Mouse (Mus musculus): ENCODE results near the gene Thap12. TPM values are rescaled to one million over a fixed set of nuclear protein-coding genes. Genes with fewer than 3 reads are reported as not detected.

Gene Thap12
- polyA plus RNA-seq, 1 experiment: 42.3 TPM

- TF ChIP-seq POLR2A (IDR thresholded peaks at IDR 0.05; ENCODE audit: borderline replicate concordance, extremely low read depth, insufficient read depth, insufficient read length, poor library complexity, severe bottlenecking) (no peak), CTCF (IDR thresholded peaks at IDR 0.05; ENCODE audit: borderline replicate concordance, extremely low read depth, insufficient read depth, insufficient read length) (no peak)
Observed at GRCm38 (mm10) chr7:98674344-98674743, 28.6 kb upstream of the Thap12 start.

GRCm38 (mm10) chr7:98677511-98677910 is 25.4 kb upstream of the Thap12 start:
- no peak for DNase-seq (ENCODE audit: low read depth)
- no peak for TF ChIP-seq CTCF (IDR thresholded peaks at IDR 0.05; ENCODE audit: borderline replicate concordance, extremely low read depth, insufficient read depth, insufficient read length)

More at GRCm38 (mm10) chr7:98674344-98674743, 28.6 kb upstream of the Thap12 start:
- no peak for DNase-seq (ENCODE audit: low read depth)

- DNase-seq (ENCODE audit: low read depth): no peak
Observed at GRCm38 (mm10) chr7:98678441-98678840, 24.5 kb upstream of the Thap12 start.

DNA sequence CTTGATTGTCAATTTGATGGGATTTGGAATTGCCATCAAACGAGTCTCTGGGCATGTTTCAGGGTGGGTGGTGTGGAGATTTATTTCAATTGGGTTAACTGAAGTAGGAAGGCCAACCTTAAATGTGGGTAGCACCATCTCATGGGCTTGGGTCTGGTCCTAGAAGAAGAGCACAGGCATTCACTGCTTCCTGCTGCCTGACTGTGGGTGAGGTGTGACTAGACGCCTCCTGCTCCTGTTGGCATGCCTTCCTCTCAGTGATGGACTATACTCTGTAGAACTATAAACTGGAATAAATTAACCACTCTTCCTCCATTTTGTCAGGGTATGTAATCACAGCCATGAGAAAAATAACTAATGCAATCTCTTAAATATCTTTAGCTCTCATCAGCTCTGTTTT is 22.2 kb upstream of the Thap12 start:
- TF ChIP-seq POLR2A (IDR thresholded peaks at IDR 0.05; ENCODE audit: borderline replicate concordance, extremely low read depth, insufficient read depth, insufficient read length, poor library complexity, severe bottlenecking) (no peak), CTCF (IDR thresholded peaks at IDR 0.05; ENCODE audit: borderline replicate concordance, extremely low read depth, insufficient read depth, insufficient read length) (no peak)
- DNase-seq (ENCODE audit: low read depth): no peak

More at GRCm38 (mm10) chr7:98678441-98678840, 24.5 kb upstream of the Thap12 start:
- no peak for TF ChIP-seq CTCF (IDR thresholded peaks at IDR 0.05; ENCODE audit: borderline replicate concordance, extremely low read depth, insufficient read depth, insufficient read length)
- TF ChIP-seq POLR2A (IDR thresholded peaks at IDR 0.05; ENCODE audit: borderline replicate concordance, extremely low read depth, insufficient read depth, insufficient read length, poor library complexity, severe bottlenecking): no peak

DNA sequence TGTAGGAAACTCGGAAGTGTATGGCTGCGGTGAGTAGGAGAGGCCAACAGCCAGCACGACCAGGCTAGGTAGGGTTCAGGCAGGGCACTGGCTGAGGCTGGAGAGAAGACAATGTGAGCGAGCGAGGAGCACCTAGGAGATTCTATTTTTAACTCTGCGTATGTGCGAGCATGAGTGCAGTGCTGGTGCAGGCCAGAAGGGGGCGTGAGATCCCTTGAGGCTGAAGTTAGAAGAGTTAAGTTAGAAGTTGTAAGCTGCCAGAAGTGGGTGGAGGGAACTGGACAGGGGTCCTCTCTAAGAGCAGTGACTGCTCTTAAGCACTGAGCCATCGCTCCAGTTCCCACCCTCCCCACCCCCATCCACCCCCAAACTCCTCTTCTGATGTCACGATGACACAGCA is 20.1 kb upstream of the Thap12 start:
- no peak for DNase-seq (ENCODE audit: low read depth)
- TF ChIP-seq POLR2A (IDR thresholded peaks at IDR 0.05; ENCODE audit: borderline replicate concordance, extremely low read depth, insufficient read depth, insufficient read length, poor library complexity, severe bottlenecking) (no peak), CTCF (IDR thresholded peaks at IDR 0.05; ENCODE audit: borderline replicate concordance, extremely low read depth, insufficient read depth, insufficient read length) (peak; percentile 18; the same call in 1 of the 2 replicates)

DNA sequence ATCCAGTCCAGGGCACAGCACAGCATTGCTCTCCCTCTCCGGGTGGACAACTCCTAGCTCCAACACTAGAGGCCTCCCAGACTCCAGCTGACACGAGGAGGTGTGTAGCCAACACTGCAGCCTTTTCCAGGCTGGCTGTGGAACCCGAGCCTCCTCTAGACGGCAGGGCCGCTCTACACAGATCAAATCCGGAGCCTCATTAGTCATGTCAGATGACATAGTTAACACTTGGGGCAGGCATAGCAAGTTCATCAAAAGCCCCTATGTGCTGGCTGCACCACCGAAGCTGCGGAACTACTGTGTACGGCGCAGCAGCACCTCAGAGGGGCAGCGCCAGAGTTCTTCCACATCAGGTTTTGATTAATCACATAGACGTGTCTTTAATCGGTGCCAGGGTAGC is 17.0 kb upstream of the Thap12 start:
- TF ChIP-seq CTCF (IDR thresholded peaks at IDR 0.05; ENCODE audit: borderline replicate concordance, extremely low read depth, insufficient read depth, insufficient read length) (peak; percentile 42; the same call in 1 of the 2 replicates), POLR2A (IDR thresholded peaks at IDR 0.05; ENCODE audit: borderline replicate concordance, extremely low read depth, insufficient read depth, insufficient read length, poor library complexity, severe bottlenecking) (no peak)
- peak; percentile 46 for DNase-seq (ENCODE audit: low read depth)

DNA sequence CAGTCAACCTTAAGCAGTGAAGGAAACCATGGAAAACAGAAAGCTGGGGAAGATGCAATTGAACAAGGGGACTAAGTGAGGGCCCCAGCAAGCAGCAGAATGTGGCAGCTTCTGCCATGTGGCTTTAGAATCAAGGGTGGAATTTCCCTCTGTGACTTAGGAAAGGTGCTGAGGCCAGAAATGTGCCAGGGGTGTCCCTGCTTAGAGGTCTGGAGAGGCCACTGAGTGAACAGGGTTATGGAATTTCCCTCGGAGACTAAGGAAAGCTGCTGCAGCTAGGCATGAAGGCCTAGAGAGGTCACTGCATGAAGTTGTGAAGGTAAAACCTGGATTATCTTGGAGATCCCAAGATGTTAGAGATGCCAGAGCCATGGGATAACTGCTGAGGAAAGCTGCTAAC is 12.8 kb upstream of the Thap12 start:
- TF ChIP-seq POLR2A (IDR thresholded peaks at IDR 0.05; ENCODE audit: borderline replicate concordance, extremely low read depth, insufficient read depth, insufficient read length, poor library complexity, severe bottlenecking): no peak
- no peak for TF ChIP-seq CTCF (IDR thresholded peaks at IDR 0.05; ENCODE audit: borderline replicate concordance, extremely low read depth, insufficient read depth, insufficient read length)

DNA sequence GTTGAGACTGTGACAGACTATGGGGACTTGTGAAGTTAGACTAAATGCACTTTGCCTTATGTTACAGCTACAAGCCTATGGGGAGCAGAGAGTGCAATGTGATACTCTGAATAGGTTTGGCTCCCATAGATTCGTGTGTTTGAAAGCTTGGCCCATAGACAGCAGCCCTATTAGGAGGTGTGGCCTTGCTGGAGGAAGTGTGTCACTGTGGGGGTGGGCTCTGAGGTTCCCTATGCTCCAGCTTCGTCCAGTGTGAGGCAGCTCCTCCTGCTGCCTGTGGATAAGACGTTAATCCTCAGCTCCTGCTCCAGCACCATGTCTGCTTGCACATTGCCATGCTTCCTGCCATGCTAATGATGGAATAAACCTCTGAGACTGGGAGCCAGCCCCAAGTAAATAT is 12.1 kb upstream of the Thap12 start:
- DNase-seq (ENCODE audit: low read depth): no peak
- TF ChIP-seq CTCF (IDR thresholded peaks at IDR 0.05; ENCODE audit: borderline replicate concordance, extremely low read depth, insufficient read depth, insufficient read length) (no peak), POLR2A (IDR thresholded peaks at IDR 0.05; ENCODE audit: borderline replicate concordance, extremely low read depth, insufficient read depth, insufficient read length, poor library complexity, severe bottlenecking) (no peak)

More for the DNA sequence above, 12.8 kb upstream of the Thap12 start:
- no peak for DNase-seq (ENCODE audit: low read depth)

DNA sequence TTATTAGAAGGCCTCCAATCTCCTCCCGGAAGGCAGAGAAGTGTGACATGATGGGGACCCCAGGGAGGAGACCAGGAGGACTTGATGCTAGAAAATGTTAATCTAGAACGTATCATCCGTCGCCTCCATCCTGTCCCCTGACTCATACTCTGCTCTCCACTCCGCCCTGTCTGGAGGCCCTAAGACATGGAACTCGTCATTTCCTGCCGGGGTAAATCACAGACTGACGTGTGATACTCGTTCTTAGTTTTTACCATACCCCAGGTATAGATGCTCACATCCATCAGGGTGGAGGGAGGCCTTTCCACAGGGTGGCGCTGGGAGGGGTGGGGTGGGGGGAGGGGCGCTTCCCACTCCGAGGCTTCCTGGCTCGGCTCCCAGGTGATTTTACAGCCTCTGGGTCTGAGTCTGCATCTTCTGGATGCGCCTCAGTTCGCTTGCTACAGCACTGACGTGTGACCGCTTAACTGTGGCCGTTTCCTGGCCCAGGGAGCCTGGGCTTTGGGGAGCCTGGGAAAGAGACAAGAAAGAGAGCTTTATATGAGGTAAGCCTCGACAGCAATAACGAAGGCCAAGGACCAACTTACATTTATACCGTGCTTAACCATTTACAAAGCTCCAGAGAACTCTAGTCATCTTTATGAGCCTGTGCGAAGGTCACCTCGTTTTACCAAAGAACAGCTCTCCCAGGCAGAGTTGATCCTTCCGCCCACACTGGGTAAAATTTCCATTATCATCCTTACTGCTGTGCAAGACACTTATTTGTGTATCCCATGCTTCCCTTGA is 9.9 kb upstream of the Thap12 start:
- no peak for DNase-seq (ENCODE audit: low read depth)
- TF ChIP-seq CTCF (IDR thresholded peaks at IDR 0.05; ENCODE audit: borderline replicate concordance, extremely low read depth, insufficient read depth, insufficient read length): no peak
- TF ChIP-seq POLR2A (IDR thresholded peaks at IDR 0.05; ENCODE audit: borderline replicate concordance, extremely low read depth, insufficient read depth, insufficient read length, poor library complexity, severe bottlenecking): no peak

GRCm38 (mm10) chr7:98694046-98694445 is 8.9 kb upstream of the Thap12 start:
- TF ChIP-seq CTCF (IDR thresholded peaks at IDR 0.05; ENCODE audit: borderline replicate concordance, extremely low read depth, insufficient read depth, insufficient read length): no peak
- TF ChIP-seq POLR2A (IDR thresholded peaks at IDR 0.05; ENCODE audit: borderline replicate concordance, extremely low read depth, insufficient read depth, insufficient read length, poor library complexity, severe bottlenecking): no peak
- DNase-seq (ENCODE audit: low read depth): no peak

GRCm38 (mm10) chr7:98697496-98697895 is 5.4 kb upstream of the Thap12 start:
- TF ChIP-seq POLR2A (IDR thresholded peaks at IDR 0.05; ENCODE audit: borderline replicate concordance, extremely low read depth, insufficient read depth, insufficient read length, poor library complexity, severe bottlenecking): no peak
- TF ChIP-seq CTCF (IDR thresholded peaks at IDR 0.05; ENCODE audit: borderline replicate concordance, extremely low read depth, insufficient read depth, insufficient read length): peak; percentile 47; the same call in 1 of the 2 replicates
- DNase-seq (ENCODE audit: low read depth): peak; percentile 38

GRCm38 (mm10) chr7:98698041-98698440 is 4.9 kb upstream of the Thap12 start:
- no peak for TF ChIP-seq POLR2A (IDR thresholded peaks at IDR 0.05; ENCODE audit: borderline replicate concordance, extremely low read depth, insufficient read depth, insufficient read length, poor library complexity, severe bottlenecking)
- no peak for TF ChIP-seq CTCF (IDR thresholded peaks at IDR 0.05; ENCODE audit: borderline replicate concordance, extremely low read depth, insufficient read depth, insufficient read length)
- DNase-seq (ENCODE audit: low read depth): no peak
